Mouse (Mus musculus) heart, postnatal 0 days (tissue): ENCODE measurements around the gene Parp11.
"Not testable (repeated sequence)": the region's sequence is repeated elsewhere in the genome, so short reads cannot be mapped to it uniquely, and the experiment has no call there.

ENCODE experiments used
- CTCF ChIP-seq: IDR thresholded peaks from 2 replicates; pipeline ENCODE4 v1.5.1; 2016; ENCODE audit warnings: antibody characterized with exemption, control low read depth, low read depth
- EP300 ChIP-seq: IDR thresholded peaks from 2 replicates; pipeline ENCODE4 v1.6.1; 2016; ENCODE audit warnings: antibody characterized with exemption, low read depth

GRCm38 (mm10) chr6:127513776-127514175, 67.1 kb downstream of the Parp11 start:
- not testable (repeated sequence) for TF ChIP-seq CTCF, EP300
